Mouse (Mus musculus): Measurements from ENCODE around the gene Trpm8. TPM values are rescaled to one million over a fixed set of nuclear protein-coding genes. Genes with fewer than 3 reads are reported as not detected.

Trpm8 gene
- polyA plus RNA-seq (2017; shearing (Covaris generic)) = not detected

GRCm38 (mm10) chr1:88277098-88277817 lies at the start of gene Trpm8, which contains the start of gene Hjurp:
Gene Trpm8, plus strand, starts transcription at chr1:88277661.
Gene Hjurp, minus strand, starts transcription at chr1:88277633.
- peak; percentile 91 for ATAC-seq

GRCm38 (mm10) chr1:88228121-88228520 lies 49.3 kb upstream of the Trpm8 start:
- ATAC-seq = no peak

- no peak for ATAC-seq
Observed at GRCm38 (mm10) chr1:88229566-88229965, 47.9 kb upstream of the Trpm8 start.

- ATAC-seq = no peak
Observed at GRCm38 (mm10) chr1:88229986-88230385, 47.5 kb upstream of the Trpm8 start.

- no peak for ATAC-seq
Observed at GRCm38 (mm10) chr1:88230421-88230820, 47.0 kb upstream of the Trpm8 start.

- ATAC-seq = no peak
Observed at GRCm38 (mm10) chr1:88230981-88231802, 46.3 kb upstream of the Trpm8 start.

GRCm38 (mm10) chr1:88231803-88232499 lies 45.5 kb upstream of the Trpm8 start:
- ATAC-seq = no peak

- no peak for ATAC-seq
Observed at GRCm38 (mm10) chr1:88232664-88233380, 44.6 kb upstream of the Trpm8 start.

GRCm38 (mm10) chr1:88233421-88234247 lies 43.8 kb upstream of the Trpm8 start:
- no peak for ATAC-seq

GRCm38 (mm10) chr1:88234248-88234610 lies 43.2 kb upstream of the Trpm8 start:
- no peak for ATAC-seq

- no peak for ATAC-seq
Observed at GRCm38 (mm10) chr1:88234646-88235045, 42.8 kb upstream of the Trpm8 start.

GRCm38 (mm10) chr1:88235046-88235893 lies 42.2 kb upstream of the Trpm8 start:
- no peak for ATAC-seq

- no peak for ATAC-seq
Observed at GRCm38 (mm10) chr1:88235894-88236415, 41.5 kb upstream of the Trpm8 start.

- no peak for ATAC-seq
Observed at GRCm38 (mm10) chr1:88237311-88237710, 40.1 kb upstream of the Trpm8 start.

- no peak for ATAC-seq
Observed at GRCm38 (mm10) chr1:88238771-88239170, 38.7 kb upstream of the Trpm8 start.

GRCm38 (mm10) chr1:88240072-88240471 lies 37.4 kb upstream of the Trpm8 start:
- no peak for ATAC-seq

GRCm38 (mm10) chr1:88240579-88240978 lies 36.9 kb upstream of the Trpm8 start:
- no peak for ATAC-seq

- no peak for ATAC-seq
Observed at GRCm38 (mm10) chr1:88243861-88244260, 33.6 kb upstream of the Trpm8 start.

GRCm38 (mm10) chr1:88245881-88246280 lies 31.6 kb upstream of the Trpm8 start:
- no peak for ATAC-seq

- ATAC-seq = no peak
Observed at GRCm38 (mm10) chr1:88246386-88246785, 31.1 kb upstream of the Trpm8 start.
